Mouse (Mus musculus): ENCODE data around the gene Osbp2.
"Not testable (repeated sequence)": the region's sequence is repeated elsewhere in the genome, so short reads cannot be mapped to it uniquely, and the experiment has no call there.

The Osbp2 gene

DNA sequence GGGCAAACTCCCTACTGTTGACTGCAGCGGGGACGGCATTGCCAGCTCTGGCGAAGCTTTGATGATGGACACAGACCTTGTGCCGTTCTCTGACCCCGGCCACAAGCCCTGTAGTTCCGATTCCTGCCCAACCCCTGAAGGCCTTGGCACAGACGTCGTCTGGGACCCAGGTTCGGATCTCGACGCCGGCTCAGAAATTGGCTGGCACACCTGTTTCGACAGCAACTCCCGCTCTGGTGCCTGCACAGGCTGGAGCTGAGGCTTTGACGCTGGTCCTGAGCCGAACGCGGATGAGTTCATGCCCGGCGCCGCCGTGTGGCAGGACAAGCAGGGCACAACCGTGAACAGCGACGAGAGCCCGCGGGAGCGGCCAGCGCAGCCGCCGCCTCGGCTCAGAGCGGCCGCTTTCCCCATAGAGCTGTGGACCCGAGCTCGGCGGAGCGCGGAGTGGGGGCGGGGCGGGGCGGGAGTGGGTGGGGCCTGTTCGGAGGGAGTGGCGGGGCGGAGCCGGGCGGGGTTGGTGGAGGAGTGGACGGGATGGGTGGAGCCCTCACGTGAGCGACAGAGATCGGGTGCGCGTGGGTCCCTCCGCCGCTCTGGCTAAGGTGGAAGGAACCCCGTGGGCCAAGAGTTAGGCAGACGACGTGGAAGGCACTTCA is at the start of gene Osbp2:
Gene Osbp2, minus strand, starts transcription at position 450 of the 659 bp plus-strand sequence.
- DNase-seq (ENCODE audit: low spot score): peak; percentile 55

DNA sequence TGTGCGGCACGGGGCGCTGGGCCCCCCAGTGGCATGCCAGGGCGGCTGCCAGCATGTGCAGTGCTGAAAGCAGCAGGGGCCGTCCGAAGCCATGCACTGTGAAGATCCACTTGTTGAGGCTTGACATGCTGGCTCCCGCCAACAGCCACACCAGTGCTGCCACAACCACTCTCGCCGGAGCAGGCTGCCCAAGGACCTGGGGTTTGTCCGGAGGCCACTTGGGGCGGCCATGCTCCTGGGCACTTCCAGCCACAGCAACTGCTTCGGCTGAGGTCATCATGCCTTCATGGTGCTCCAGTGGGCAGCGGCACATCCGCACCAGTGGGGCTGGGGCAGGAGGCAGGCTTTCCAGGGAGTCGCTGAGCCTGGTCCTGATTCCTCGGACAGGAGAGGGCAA is 49.2 kb upstream of the Osbp2 start:
- no peak for DNase-seq (ENCODE audit: low spot score)

DNA sequence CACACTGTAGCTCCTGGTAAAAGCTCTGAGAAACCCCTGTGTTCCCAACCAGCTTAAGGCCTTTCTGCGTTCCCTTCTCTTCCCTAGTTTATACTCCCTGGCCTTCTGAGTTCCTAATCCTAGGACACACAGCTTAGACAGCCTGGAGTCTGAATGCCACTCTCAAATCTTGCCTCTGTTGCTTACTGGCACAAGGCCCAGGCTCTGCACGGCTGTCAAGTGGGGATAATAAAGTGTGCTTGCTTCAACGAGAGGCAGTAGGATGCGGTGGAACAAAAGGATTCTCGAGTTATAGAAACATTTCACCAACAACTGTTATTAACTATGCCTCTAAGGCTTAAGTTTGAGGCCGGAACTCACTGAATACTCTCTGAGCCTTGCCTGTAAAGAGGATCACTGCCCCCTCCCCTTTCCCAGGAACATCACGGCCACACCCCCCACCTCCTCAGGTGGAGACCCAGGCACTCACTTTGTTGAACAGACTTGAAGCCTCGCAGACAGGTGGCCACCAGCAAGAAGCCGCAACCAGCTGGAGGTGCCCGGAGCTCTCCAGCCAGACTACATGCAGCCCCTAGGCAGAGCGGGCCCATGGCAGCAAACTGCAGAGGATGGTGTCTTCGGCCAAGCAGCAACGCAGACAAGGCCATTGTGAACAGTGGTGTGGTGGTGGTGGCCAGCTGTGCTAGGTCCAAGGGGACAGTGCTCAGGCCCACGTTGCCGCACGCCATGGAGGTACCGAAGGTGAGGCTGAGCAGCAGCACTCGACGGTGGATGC is 48.6 kb upstream of the Osbp2 start:
- DNase-seq (ENCODE audit: low spot score): no peak

GRCm38 (mm10) chr11:3911440-3911839 is 47.7 kb upstream of the Osbp2 start:
- DNase-seq (ENCODE audit: low spot score): not testable (repeated sequence)

GRCm38 (mm10) chr11:3910513-3911310 is 47.0 kb upstream of the Osbp2 start:
- no peak for DNase-seq (ENCODE audit: low spot score)

- no peak for DNase-seq (ENCODE audit: low spot score)
Observed at GRCm38 (mm10) chr11:3909236-3909635, 45.5 kb upstream of the Osbp2 start.

DNA sequence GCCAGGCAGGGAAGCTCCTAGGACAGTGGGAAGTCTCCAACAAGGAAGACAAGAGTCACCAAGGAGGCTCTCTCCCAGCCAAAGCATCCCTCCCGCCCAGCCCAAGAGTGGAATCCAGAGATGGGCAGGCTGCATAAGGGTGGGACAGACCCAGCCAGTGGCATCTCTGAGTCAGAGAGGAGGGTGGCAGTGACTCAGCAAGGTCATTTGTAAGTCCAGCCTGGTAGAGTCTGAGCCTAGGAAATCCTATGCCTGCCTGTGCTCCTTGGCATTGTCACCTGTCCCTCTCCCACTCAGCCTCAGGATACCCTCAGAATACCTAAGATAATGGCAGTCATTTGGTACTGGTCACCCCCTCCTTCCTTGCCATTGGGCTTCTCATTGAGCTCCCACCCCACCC is 41.7 kb upstream of the Osbp2 start:
- DNase-seq (ENCODE audit: low spot score): no peak

- no peak for DNase-seq (ENCODE audit: low spot score)
Observed at GRCm38 (mm10) chr11:3904673-3905072, 41.0 kb upstream of the Osbp2 start.

DNA sequence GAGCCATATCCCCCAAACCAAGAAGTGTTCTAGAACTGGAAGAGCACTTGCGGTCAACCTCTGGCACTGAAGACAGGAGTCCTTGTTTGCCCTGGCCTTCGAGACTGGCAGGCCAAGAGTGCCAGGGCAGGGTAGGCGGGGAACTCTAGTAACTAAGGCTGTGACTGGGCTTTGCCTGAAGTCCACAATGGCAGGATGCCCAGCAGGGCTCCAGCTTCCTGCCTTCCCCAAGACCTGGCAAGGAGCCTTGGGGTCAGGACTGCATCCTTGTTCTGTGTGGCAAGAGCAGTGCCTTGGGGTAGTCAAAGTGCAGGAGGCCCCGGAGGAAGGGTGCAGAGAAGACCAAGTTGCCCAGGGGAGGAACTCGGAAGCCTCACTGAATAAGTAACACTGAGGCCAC is 39.3 kb upstream of the Osbp2 start:
- peak; percentile 43 for DNase-seq (ENCODE audit: low spot score)

DNA sequence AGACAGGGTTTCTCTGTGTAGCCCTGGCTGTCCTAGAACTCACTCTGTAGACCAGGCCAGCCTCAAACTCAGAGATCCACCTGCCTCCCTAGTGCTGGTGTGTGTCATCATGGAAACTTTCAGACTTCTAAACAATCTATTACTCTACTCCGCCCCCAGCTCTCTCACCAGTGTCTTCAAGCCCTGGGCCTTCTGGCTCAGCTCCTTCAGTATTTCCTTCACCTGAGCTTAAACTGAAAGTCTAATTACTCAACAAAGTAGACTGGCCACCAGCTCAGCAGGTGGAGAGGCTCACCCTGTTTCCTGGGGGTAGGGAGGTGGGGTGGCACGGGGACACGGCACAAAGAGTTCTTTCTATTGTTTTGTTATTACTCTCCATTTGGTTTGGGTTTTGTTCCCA is 38.8 kb upstream of the Osbp2 start:
- no peak for DNase-seq (ENCODE audit: low spot score)

DNA sequence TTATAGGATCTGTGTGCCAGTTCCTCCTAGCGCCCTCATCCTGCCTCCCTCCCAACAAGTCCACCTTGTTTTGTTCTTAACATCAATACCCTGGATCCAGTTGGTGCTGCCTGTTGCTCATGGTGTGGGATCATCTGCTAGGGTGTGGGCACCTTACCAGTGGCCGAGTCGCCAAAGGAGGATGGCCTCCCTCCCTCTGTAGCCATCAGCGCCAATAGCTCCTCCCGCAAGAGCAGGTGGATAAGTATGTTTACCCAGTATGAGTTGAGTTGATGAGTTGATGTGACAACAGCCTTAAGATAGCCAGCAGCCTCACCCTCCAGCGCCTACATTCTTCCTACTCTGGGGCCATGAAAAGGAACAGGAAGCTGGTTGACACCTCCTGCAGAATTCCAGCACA is 36.6 kb upstream of the Osbp2 start:
- no peak for DNase-seq (ENCODE audit: low spot score)

DNA sequence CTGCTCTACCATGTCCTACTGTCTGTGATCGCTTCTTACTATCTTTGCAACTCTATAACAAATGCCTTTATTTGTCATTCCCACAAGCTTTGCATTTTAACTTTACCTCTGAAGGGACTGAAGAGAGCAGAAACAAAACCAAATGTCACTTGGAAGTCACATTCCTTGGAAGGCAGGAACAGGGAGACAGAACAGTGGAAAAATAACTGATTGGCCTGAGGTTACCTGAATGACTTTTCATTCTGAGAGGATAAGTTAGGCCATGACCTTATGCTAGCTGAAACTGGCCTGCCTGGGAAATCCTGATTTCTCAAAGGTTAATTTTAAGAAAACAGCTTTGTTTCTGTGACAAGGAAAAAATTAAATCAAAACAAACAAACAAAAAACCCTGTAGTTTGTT is 32.2 kb upstream of the Osbp2 start:
- no peak for DNase-seq (ENCODE audit: low spot score)

DNA sequence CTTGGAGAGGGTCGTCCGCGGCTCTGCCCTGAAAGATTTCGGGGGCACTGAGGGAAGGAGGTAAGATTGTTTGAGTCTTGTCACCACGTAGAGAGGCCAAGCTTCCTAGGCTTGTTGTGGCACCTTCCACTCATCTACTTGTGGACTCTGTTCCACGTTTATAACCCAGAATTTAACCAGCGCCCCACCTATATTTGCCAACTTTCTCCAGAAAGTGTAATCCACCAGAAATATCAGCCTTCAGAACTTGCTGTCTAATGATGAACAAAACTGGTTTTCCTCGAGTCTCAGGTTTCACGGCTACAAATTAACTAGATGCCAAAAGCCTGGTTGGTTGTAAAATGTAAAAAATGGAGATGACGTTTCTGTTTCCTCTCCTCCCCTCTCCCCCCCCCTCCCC is 31.8 kb upstream of the Osbp2 start:
- no peak for DNase-seq (ENCODE audit: low spot score)

DNA sequence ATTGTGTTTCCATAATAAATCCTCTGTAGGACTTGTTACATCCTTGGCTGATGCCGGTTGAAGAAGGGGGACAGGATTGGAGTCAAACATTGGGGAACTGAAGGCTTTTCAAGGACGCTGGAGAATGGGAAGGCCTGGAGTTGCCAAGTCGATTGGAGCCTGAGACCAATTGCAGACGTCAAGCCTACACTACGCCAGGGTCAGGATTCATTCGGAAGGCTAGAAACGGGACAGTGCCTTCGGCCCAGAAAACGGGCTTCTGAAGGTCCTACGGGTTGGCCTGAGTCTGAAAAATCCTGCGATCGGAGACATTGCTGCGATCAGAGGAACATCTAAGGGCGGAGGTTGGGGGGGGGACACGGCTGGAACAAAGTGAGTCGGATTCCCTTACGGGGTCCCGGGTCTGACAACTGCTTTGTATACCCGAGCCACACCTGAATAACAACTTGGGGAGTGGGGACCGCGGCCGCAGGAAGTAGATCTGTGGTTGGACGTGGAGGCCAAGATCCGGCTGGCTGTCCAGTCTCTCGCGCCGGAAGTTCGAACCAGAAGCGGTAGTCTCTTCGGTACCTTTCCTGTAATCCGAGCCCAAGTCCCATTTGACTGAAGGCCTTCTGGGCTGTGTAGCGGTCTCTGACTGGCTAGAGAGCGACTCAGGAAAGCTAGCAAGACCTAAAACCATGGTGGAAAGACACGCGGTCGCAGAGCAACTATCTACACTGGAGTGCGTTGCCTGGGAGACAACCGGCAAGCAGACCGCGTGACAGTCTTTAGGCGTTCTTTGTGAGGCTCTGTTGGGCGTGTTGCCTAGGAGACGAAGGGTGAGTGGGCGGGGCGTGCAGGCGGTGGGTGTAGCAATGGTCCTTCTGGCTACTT is 30.9 kb upstream of the Osbp2 start, which contains the start of the genes 4921536K21Rik and Dusp18:
Gene 4921536K21Rik, minus strand, starts transcription at position 693 of the 876 bp plus-strand sequence.
Gene Dusp18, plus strand, starts transcription at position 835 of the 876 bp plus-strand sequence.
- DNase-seq (ENCODE audit: low spot score): peak; percentile 90

DNA sequence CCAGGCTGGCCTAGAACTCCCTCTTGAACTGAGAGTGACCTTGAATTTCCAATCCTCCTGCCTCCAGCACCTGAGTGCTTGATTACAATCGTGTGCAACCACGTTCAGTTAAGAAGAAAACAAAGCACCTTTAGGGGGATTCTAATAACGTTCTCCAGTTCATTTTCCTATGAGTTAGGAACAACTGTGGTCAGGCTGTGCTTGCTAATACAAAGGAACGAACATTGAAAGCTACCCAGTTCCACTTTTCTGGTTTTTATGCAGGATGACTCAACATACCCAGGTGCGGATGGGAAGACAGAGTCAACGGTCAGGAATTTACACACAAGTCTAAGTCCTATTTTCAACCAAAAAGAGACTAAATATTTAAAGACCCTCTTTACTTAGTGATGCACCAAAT is 30.3 kb upstream of the Osbp2 start:
- no peak for DNase-seq (ENCODE audit: low spot score)

GRCm38 (mm10) chr11:3887331-3887730 is 23.6 kb upstream of the Osbp2 start:
- no peak for DNase-seq (ENCODE audit: low spot score)

GRCm38 (mm10) chr11:3883711-3884110 is 20.0 kb upstream of the Osbp2 start:
- no peak for DNase-seq (ENCODE audit: low spot score)

DNA sequence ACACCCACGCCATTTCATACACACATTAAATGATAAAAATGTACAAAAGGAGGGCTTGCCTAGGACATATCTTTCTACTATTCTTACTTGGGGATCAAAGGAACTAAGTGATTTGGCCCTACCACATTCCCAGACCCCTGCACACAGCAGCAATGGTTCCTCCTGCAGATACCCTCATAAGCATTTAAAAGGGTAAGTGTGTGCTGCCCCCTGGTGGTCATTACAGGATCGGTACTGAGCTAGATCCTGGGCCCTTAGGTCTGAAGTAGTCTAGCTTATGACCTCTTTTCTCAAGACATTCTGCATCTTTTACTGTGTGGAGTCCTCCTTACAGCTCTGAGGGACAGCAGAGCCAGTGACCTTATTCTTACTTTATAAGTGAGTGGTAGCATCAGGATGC is 16.1 kb upstream of the Osbp2 start:
- peak; percentile 77 for DNase-seq (ENCODE audit: low spot score)

DNA sequence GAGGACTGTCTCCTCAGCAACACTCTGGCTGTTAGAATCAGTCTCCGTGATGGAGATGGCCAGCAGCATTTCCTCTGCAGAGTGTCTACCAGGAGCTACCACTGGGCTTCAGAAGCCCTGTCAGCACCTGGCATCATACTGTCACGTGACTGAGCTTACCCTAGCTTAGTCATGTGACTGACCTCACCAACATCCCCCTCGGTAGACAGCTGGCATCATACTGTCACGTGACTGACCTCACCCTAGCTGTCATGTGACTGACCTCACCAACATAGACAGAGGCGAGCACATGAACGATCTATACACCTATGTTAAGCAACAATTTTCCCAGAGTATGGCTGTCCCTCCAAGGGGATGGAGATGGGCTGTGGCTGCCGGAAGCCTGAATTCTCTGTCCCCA is 15.0 kb upstream of the Osbp2 start:
- no peak for DNase-seq (ENCODE audit: low spot score)

GRCm38 (mm10) chr11:3876419-3876818 is 12.7 kb upstream of the Osbp2 start:
- DNase-seq (ENCODE audit: low spot score): no peak

GRCm38 (mm10) chr11:3864343-3864742 is 640 bp upstream of the Osbp2 start:
- no peak for DNase-seq (ENCODE audit: low spot score)
